Mouse (Mus musculus): Measurements from ENCODE around the gene 2310033P09Rik.

Gene 2310033P09Rik

GRCm38 (mm10) chr11:59208153-59208831 lies at the start of gene 2310033P09Rik:
Gene 2310033P09Rik, plus strand, starts transcription at chr11:59208321.
- peak; percentile 84 for DNase-seq (ENCODE audit: low spot score)

GRCm38 (mm10) chr11:59159099-59159498 lies 49.0 kb upstream of the 2310033P09Rik start:
- no peak for DNase-seq (ENCODE audit: low spot score)

- DNase-seq (ENCODE audit: low spot score) = no peak
These were observed 48.6 kb upstream of the 2310033P09Rik start for GRCm38 (mm10) chr11:59159558-59159957.

GRCm38 (mm10) chr11:59161398-59161797 lies 46.7 kb upstream of the 2310033P09Rik start:
- DNase-seq (ENCODE audit: low spot score) = no peak

- no peak for DNase-seq (ENCODE audit: low spot score)
These were observed 45.5 kb upstream of the 2310033P09Rik start for GRCm38 (mm10) chr11:59162443-59163254.

GRCm38 (mm10) chr11:59163255-59164236 lies 44.6 kb upstream of the 2310033P09Rik start, which contains the start of gene Iba57:
Gene Iba57, minus strand, starts transcription at chr11:59163739.
- peak; percentile 95 for DNase-seq (ENCODE audit: low spot score)

GRCm38 (mm10) chr11:59164384-59164783 lies 43.7 kb upstream of the 2310033P09Rik start:
- no peak for DNase-seq (ENCODE audit: low spot score)

GRCm38 (mm10) chr11:59165616-59166241 lies 42.4 kb upstream of the 2310033P09Rik start:
- no peak for DNase-seq (ENCODE audit: low spot score)

- no peak for DNase-seq (ENCODE audit: low spot score)
These were observed 38.3 kb upstream of the 2310033P09Rik start for GRCm38 (mm10) chr11:59169807-59170206.

GRCm38 (mm10) chr11:59170549-59170948 lies 37.6 kb upstream of the 2310033P09Rik start:
- DNase-seq (ENCODE audit: low spot score) = no peak

- DNase-seq (ENCODE audit: low spot score) = no peak
These were observed 33.8 kb upstream of the 2310033P09Rik start for GRCm38 (mm10) chr11:59174189-59174838.

GRCm38 (mm10) chr11:59176475-59176874 lies 31.6 kb upstream of the 2310033P09Rik start:
- no peak for DNase-seq (ENCODE audit: low spot score)

GRCm38 (mm10) chr11:59176921-59177320 lies 31.2 kb upstream of the 2310033P09Rik start:
- no peak for DNase-seq (ENCODE audit: low spot score)

- peak; percentile 60 for DNase-seq (ENCODE audit: low spot score)
These were observed 25.2 kb upstream of the 2310033P09Rik start, which contains the start of gene Gjc2 for GRCm38 (mm10) chr11:59182864-59183331. Gene Gjc2, minus strand, starts transcription at chr11:59183213.

GRCm38 (mm10) chr11:59183821-59184220 lies 24.3 kb upstream of the 2310033P09Rik start:
- no peak for DNase-seq (ENCODE audit: low spot score)

GRCm38 (mm10) chr11:59185490-59185889 lies 22.6 kb upstream of the 2310033P09Rik start:
- no peak for DNase-seq (ENCODE audit: low spot score)

- DNase-seq (ENCODE audit: low spot score) = no peak
These were observed 20.4 kb upstream of the 2310033P09Rik start for GRCm38 (mm10) chr11:59187706-59188105.

GRCm38 (mm10) chr11:59191231-59192058 lies 16.7 kb upstream of the 2310033P09Rik start:
- DNase-seq (ENCODE audit: low spot score) = peak; percentile 70

- DNase-seq (ENCODE audit: low spot score) = no peak
These were observed 16.1 kb upstream of the 2310033P09Rik start, which contains the start of gene Guk1 for GRCm38 (mm10) chr11:59192059-59192386. Gene Guk1, minus strand, starts transcription at chr11:59192212.

- DNase-seq (ENCODE audit: low spot score) = no peak
These were observed 11.9 kb upstream of the 2310033P09Rik start for GRCm38 (mm10) chr11:59196230-59196629.
